Mouse (Mus musculus): ENCODE data around the gene Ralgds. TPM values are rescaled to one million over a fixed set of nuclear protein-coding genes. Genes with fewer than 3 reads are reported as not detected.

Ralgds gene
- polyA plus RNA-seq, 1 experiment = 110 TPM

DNA sequence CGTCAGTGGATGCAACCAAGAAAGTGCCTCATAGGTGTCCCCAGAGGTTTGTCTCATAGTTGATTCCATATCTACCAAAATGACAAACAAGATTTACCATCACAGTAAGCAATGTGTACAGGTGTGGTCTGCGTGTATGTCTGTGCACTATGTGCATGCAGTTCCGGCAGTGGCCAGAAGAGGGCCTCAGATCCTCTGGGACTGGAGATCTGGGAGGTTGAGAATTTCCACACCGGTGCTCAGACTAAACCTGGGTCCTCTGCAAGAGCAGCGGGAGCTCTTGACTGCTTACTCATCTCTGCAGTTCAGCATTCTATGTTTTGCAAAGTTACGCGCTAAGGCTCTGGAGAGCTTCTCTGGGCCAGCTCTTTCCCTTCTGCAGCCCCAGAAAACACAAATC lies 84.1 kb downstream of the Ralgds start:
- no peak overlapping the region for H3K27ac ChIP-seq (ENCODE audit: insufficient read depth, low read depth, low read length)
- H3K4me3 ChIP-seq (ENCODE audit: low read depth, low read length) = no peak overlapping the region
- H3K27me3 ChIP-seq (ENCODE audit: control insufficient read depth, insufficient read depth, low read length) = no peaks in the 10 kb centered on the region
- H3K36me3 ChIP-seq (ENCODE audit: control insufficient read depth, insufficient read depth, low read length) = no peaks in the 10 kb centered on the region
- no peaks in the 10 kb centered on the region for H3K4me1 ChIP-seq (ENCODE audit: control insufficient read depth, insufficient read depth, insufficient read length, low read length)
- 92% methylated on average over 7 of the region's 7 CpGs for WGBS
- TF ChIP-seq POLR2A (IDR thresholded peaks at IDR 0.05; ENCODE audit: low read depth, low read length) (no peak), CTCF (IDR thresholded peaks at IDR 0.05; ENCODE audit: extremely low read depth, insufficient read length, insufficient replicate concordance, low read depth, low read length) (no peak)

DNA sequence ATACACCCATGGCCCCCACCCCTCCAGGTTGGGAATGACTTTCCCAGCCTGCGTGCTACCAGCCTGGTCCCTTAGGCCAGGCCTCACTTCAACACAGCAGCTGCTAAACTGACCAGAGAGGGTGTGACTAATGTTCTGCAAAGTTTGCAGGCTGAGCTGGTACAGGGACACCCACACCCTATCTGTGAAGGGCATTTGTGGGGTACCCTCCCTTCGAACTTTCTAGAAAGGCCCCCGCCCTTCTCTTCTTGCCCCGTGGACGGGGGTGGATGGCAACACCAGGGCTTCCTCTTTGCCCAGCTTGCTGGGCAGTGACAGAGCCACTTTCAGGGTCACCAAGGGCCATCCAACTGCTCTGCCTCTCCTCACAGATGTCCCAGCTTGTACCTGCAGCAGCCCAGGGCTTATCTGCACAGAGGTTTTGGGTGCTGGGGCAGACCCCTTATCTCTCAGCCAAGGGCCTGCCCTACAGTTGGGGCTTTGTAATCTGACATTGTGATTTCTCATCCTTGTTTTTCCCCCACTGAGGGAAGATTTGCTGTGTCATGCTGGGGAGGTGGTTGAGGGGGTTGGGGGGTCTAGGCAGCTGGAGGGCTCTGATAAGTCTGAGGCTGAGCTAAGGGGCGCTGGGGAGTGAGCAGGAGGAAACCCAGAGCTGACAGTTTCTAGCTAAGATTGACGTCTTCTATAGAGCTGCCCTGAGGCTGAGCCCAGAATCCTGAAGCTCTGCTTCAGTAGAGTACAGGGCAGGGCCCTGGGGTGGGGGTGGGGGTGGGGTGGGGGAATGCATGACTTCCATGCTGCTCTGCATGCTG lies 85.0 kb downstream of the Ralgds start:
- Histone ChIP-seq H3K27me3 (ENCODE audit: control insufficient read depth, insufficient read depth, low read length) (no peaks in the 10 kb centered on the region), H3K27ac (ENCODE audit: insufficient read depth, low read depth, low read length) (no peak overlapping the region), H3K4me1 (ENCODE audit: control insufficient read depth, insufficient read depth, insufficient read length, low read length) (no peaks in the 10 kb centered on the region), H3K36me3 (ENCODE audit: control insufficient read depth, insufficient read depth, low read length) (no peaks in the 10 kb centered on the region), H3K4me3 (ENCODE audit: low read depth, low read length) (no peak overlapping the region)
- TF ChIP-seq POLR2A (IDR thresholded peaks at IDR 0.05; ENCODE audit: low read depth, low read length) = no peak
- no peak for TF ChIP-seq CTCF (IDR thresholded peaks at IDR 0.05; ENCODE audit: extremely low read depth, insufficient read length, insufficient replicate concordance, low read depth, low read length)
- 74% methylated on average over 7 of the region's 7 CpGs for WGBS

DNA sequence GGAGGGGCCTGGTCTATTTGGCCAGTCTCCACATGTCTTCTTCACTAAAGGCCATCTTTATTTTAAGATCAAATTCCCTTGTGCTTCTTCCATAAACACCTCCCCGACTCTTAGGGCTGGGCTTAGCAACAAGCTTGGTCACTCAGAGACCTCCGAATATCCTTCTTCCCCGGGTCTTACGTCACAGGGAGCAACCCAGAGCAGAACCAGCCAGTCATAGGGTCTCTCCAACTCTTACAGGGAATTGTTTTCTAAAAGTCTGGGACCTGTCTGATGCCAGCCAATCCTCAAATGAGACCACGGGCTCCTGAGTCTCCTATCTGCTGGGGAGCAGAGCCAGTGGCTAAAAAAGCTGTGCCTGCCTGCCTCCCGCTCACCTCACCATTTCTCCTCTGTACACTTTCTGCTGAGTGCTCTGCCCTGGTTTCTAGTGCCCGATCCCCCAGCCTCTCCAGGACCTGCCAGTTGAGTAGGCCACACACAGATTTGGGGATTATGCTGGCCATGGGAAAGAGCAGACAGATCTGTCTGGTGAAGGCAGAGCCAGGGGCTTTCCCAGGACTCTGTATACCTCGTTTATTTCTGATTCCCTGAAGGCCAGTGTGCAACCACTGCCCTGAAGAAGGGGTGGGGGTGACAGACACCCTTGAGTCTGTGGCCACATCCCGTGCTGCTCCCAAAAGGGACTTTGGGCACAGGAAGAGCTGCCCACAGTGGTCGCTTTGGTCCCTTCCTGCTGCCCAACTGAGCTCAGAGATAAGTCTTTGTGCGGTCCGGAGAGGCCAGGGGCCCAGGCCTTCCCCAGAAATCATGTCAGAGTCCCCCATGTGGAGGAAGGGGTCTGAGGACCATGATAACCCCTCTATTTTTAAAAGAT lies 86.0 kb downstream of the Ralgds start:
- H3K27me3 ChIP-seq (ENCODE audit: control insufficient read depth, insufficient read depth, low read length) = no peaks in the 10 kb centered on the region
- TF ChIP-seq POLR2A (IDR thresholded peaks at IDR 0.05; ENCODE audit: low read depth, low read length) (no peak), CTCF (IDR thresholded peaks at IDR 0.05; ENCODE audit: extremely low read depth, insufficient read length, insufficient replicate concordance, low read depth, low read length) (no peak)
- no peak overlapping the region for H3K27ac ChIP-seq (ENCODE audit: insufficient read depth, low read depth, low read length)
- H3K4me3 ChIP-seq (ENCODE audit: low read depth, low read length) = no peak overlapping the region
- H3K36me3 ChIP-seq (ENCODE audit: control insufficient read depth, insufficient read depth, low read length) = no peaks in the 10 kb centered on the region
- WGBS = 64% methylated on average over 12 of the region's 12 CpGs
- H3K4me1 ChIP-seq (ENCODE audit: control insufficient read depth, insufficient read depth, insufficient read length, low read length) = no peaks in the 10 kb centered on the region

DNA sequence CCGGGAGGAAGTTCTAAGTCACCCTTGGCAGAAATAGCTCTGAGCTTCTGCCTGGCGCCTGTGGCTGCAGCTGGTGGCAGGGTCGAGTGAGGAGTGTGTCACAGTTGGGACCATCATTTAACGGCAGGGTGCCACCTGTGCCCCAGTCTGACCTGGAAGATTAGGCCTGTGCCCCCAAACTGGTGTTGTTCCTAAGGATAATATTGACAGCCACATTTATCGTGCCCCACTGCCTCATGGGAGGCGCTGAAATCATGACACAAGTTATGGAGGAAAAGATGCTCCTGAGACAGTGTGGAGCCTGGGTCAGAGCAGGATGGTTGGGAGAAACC lies 86.6 kb downstream of the Ralgds start:
- no peak for TF ChIP-seq POLR2A (IDR thresholded peaks at IDR 0.05; ENCODE audit: low read depth, low read length)

DNA sequence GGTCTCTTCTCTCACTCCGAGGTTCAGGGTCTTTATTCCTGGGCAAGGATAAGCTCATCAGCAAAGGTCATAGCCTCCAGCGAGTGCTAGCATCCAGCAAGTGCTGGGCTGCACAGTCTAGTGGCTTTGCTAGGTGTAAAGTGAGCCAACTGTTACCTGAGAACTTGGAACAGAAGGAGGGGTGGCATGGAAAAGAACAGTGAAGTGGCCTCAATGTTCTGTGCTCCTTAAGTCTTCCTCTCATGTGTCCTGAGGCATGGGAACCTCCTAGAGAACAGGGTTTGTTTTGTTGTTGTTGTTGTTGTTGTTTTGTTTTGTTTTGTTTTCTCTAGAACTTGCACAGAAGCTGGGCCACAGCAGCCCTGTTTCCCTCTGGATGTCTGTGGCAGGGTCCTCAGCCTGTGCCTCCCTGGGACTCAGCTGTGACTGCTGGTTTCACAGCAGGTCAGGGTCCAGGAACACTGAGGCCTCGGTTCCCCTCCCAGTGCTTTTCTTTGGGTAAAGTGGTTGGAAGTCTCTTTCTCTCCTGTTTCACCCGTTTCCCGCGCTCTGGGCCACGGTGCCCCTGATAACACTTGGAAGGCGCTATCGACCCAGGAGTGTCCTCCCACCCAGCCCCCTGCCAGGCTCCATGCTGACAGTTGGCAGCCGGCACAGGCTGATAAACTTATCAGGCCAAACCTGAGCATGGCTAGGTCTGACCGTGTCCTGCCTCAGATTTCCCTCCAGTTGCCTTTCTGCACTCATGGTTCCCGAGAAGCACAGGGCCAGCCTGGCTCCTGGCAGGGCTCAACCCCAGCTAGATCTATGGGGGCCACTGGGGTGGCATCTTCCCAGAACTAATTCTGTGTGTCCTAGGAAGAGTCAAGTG lies 89.0 kb downstream of the Ralgds start:
- no peak overlapping the region for H3K4me3 ChIP-seq (ENCODE audit: low read depth, low read length)
- no peaks in the 10 kb centered on the region for H3K36me3 ChIP-seq (ENCODE audit: control insufficient read depth, insufficient read depth, low read length)
- no peak overlapping the region for H3K27ac ChIP-seq (ENCODE audit: insufficient read depth, low read depth, low read length)
- no peaks in the 10 kb centered on the region for H3K27me3 ChIP-seq (ENCODE audit: control insufficient read depth, insufficient read depth, low read length)
- TF ChIP-seq POLR2A (IDR thresholded peaks at IDR 0.05; ENCODE audit: low read depth, low read length) (no peak), CTCF (IDR thresholded peaks at IDR 0.05; ENCODE audit: extremely low read depth, insufficient read length, insufficient replicate concordance, low read depth, low read length) (no peak)
- no peaks in the 10 kb centered on the region for H3K4me1 ChIP-seq (ENCODE audit: control insufficient read depth, insufficient read depth, insufficient read length, low read length)
- 48% methylated on average over 12 of the region's 12 CpGs for WGBS

More for the DNA sequence above, 86.6 kb downstream of the Ralgds start:
- 64% methylated on average over 6 of the region's 6 CpGs for WGBS
- no peaks in the 10 kb centered on the region for H3K36me3 ChIP-seq (ENCODE audit: control insufficient read depth, insufficient read depth, low read length)
- no peaks in the 10 kb centered on the region for H3K4me1 ChIP-seq (ENCODE audit: control insufficient read depth, insufficient read depth, insufficient read length, low read length)
- H3K27ac ChIP-seq (ENCODE audit: insufficient read depth, low read depth, low read length) = no peak overlapping the region
- no peaks in the 10 kb centered on the region for H3K27me3 ChIP-seq (ENCODE audit: control insufficient read depth, insufficient read depth, low read length)
- no peak overlapping the region for H3K4me3 ChIP-seq (ENCODE audit: low read depth, low read length)

Other genes with a start within 250 kb of the Ralgds start
- gene Ppp1r26, start 66.3 kb upstream of the Ralgds start, polyA plus RNA-seq (2012; rRNA removed) = 0.80 and 1.2 TPM in 2 replicates
- not detected in 2 replicates for gene 1700007K13Rik, start 46.8 kb upstream of the Ralgds start, polyA plus RNA-seq (2012; rRNA removed)
- gene Mrps2, start 45.1 kb upstream of the Ralgds start, polyA plus RNA-seq (2012; rRNA removed) = 16.4 and 21.0 TPM in 2 replicates
- 4.7 and 4.8 TPM in 2 replicates for gene Gbgt1, start 16.2 kb upstream of the Ralgds start, polyA plus RNA-seq (2012; rRNA removed)
- gene Gm10134, start 7.0 kb upstream of the Ralgds start, polyA plus RNA-seq (2012; rRNA removed) = 0.57 TPM in 1 of 2 replicates, not detected in the other
- 8.8 and 5,109 TPM in 2 replicates for gene Cel, start 50.3 kb downstream of the Ralgds start, polyA plus RNA-seq (2012; rRNA removed)
- gene Gtf3c5, start 70.6 kb downstream of the Ralgds start, polyA plus RNA-seq (2012; rRNA removed) = 7.7 and 13.7 TPM in 2 replicates
- 1.3 and 1.8 TPM in 2 replicates for gene Gfi1b, start 108.9 kb downstream of the Ralgds start, polyA plus RNA-seq (2012; rRNA removed)
- gene Tsc1, start 128.1 kb downstream of the Ralgds start, polyA plus RNA-seq (2012; rRNA removed) = 3.2 and 7.0 TPM in 2 replicates
- 1.4 TPM in 1 of 2 replicates, not detected in the other for gene Spaca9, start 186.6 kb downstream of the Ralgds start, polyA plus RNA-seq (2012; rRNA removed)
- 0.06 and 0.11 TPM in 2 replicates for gene Ak8, start 187.0 kb downstream of the Ralgds start, polyA plus RNA-seq (2012; rRNA removed)